Mouse (Mus musculus): ENCODE results near the gene Lats2. TPM values are rescaled to one million over a fixed set of nuclear protein-coding genes. Genes with fewer than 3 reads are reported as not detected.
"Not testable (repeated sequence)": the region's sequence is repeated elsewhere in the genome, so short reads cannot be mapped to it uniquely, and the experiment has no call there.

Lats2 gene
- polyA plus RNA-seq, 1 experiment from 2014 or later: 8.0 TPM

GRCm38 (mm10) chr14:57756094-57756493 is 2.1 kb downstream of the Lats2 start:
- ATAC-seq (replicated peaks): no peak
- no peaks in the 10 kb centered on the region for H3K27me3 ChIP-seq
- H3K4me2 ChIP-seq (replicated peaks): no peak overlapping the region
- no peaks in the 10 kb centered on the region for H3K36me3 ChIP-seq
- no peak overlapping the region for H3K27ac ChIP-seq (replicated peaks)
- H3K4me1 ChIP-seq: peaks cover 9% of the 10 kb centered on the region
- 91% methylated on average over 4 of the region's 4 CpGs for WGBS
- no peaks in the 10 kb centered on the region for H3K9me3 ChIP-seq
- no peak overlapping the region for H3K9ac ChIP-seq (replicated peaks)
- no peak overlapping the region for H3K4me3 ChIP-seq

GRCm38 (mm10) chr14:57755661-57756060 is 2.5 kb downstream of the Lats2 start:
- peaks cover 5% of the 10 kb centered on the region for H3K4me1 ChIP-seq

GRCm38 (mm10) chr14:57753351-57753992 is 4.7 kb downstream of the Lats2 start:
- Histone ChIP-seq H3K36me3 (no peaks in the 10 kb centered on the region), H3K4me2 (replicated peaks) (no peak overlapping the region), H3K9ac (replicated peaks) (no peak overlapping the region), H3K4me3 (no peak overlapping the region), H3K27ac (replicated peaks) (no peak overlapping the region), H3K9me3 (no peaks in the 10 kb centered on the region), H3K27me3 (no peaks in the 10 kb centered on the region), H3K4me1 (no peaks in the 10 kb centered on the region)
- WGBS: 19% methylated on average over 9 of the region's 9 CpGs
- ATAC-seq (replicated peaks): no peak

More at GRCm38 (mm10) chr14:57755661-57756060, 2.5 kb downstream of the Lats2 start:
- no peak overlapping the region for H3K27ac ChIP-seq (replicated peaks)
- H3K4me3 ChIP-seq: no peak overlapping the region
- H3K9ac ChIP-seq (replicated peaks): no peak overlapping the region
- H3K36me3 ChIP-seq: no peaks in the 10 kb centered on the region
- H3K9me3 ChIP-seq: no peaks in the 10 kb centered on the region
- WGBS: 94% methylated on average over 2 of the region's 2 CpGs
- H3K27me3 ChIP-seq: no peaks in the 10 kb centered on the region
- H3K4me2 ChIP-seq (replicated peaks): no peak overlapping the region
- no peak for ATAC-seq (replicated peaks)

- H3K4me1 ChIP-seq; ATAC-seq (replicated peaks); H3K27ac ChIP-seq (replicated peaks); H3K36me3 ChIP-seq; H3K4me3 ChIP-seq; H3K4me2 ChIP-seq (replicated peaks); H3K9ac ChIP-seq (replicated peaks); H3K27me3 ChIP-seq; H3K9me3 ChIP-seq: not testable (repeated sequence)
Observed at GRCm38 (mm10) chr14:57751006-57751405, 7.2 kb downstream of the Lats2 start.

GRCm38 (mm10) chr14:57749501-57749900 is 8.7 kb downstream of the Lats2 start:
- WGBS: 68% methylated on average over 2 of the region's 2 CpGs
- Histone ChIP-seq H3K4me3 (no peak overlapping the region), H3K4me2 (replicated peaks) (no peak overlapping the region), H3K36me3 (no peaks in the 10 kb centered on the region), H3K27me3 (no peaks in the 10 kb centered on the region), H3K27ac (replicated peaks) (no peak overlapping the region), H3K9me3 (no peaks in the 10 kb centered on the region), H3K4me1 (peaks cover 16% of the 10 kb centered on the region), H3K9ac (replicated peaks) (no peak overlapping the region)
- no peak for ATAC-seq (replicated peaks)

GRCm38 (mm10) chr14:57746001-57746771 is 12.0 kb downstream of the Lats2 start, which contains the start of gene Gm49361:
Gm49361 (minus strand) TSS chr14:57746103.
- H3K4me3 ChIP-seq: peak within 1 kb of the TSS; percentile 68

GRCm38 (mm10) chr14:57745291-57745969 is 12.8 kb downstream of the Lats2 start:
- H3K36me3 ChIP-seq: no peaks in the 10 kb centered on the region
- H3K4me1 ChIP-seq: peaks cover 28% of the 10 kb centered on the region
- ATAC-seq (replicated peaks): peak; percentile 77
- WGBS: under 1% methylated on average over 96 of the region's 103 CpGs
- peak overlapping the region; percentile 62 for H3K9ac ChIP-seq (replicated peaks)
- H3K4me3 ChIP-seq: peak overlapping the region; percentile 68
- no peaks in the 10 kb centered on the region for H3K27me3 ChIP-seq
- peak overlapping the region; percentile 46 for H3K27ac ChIP-seq (replicated peaks)
- H3K4me2 ChIP-seq (replicated peaks): peak overlapping the region; percentile 93
- no peaks in the 10 kb centered on the region for H3K9me3 ChIP-seq

More at GRCm38 (mm10) chr14:57746001-57746771, 12.0 kb downstream of the Lats2 start, which contains the start of gene Gm49361:
- H3K4me2 ChIP-seq (replicated peaks): peak within 1 kb of the TSS; percentile 93
- peak; percentile 85 for ATAC-seq (replicated peaks)
- H3K27ac ChIP-seq (replicated peaks): peak within 1 kb of the TSS; percentile 46
- peaks cover 28% of the 10 kb centered on the region for H3K4me1 ChIP-seq
- H3K9ac ChIP-seq (replicated peaks): peak within 1 kb of the TSS; percentile 62
- no peaks in the 10 kb centered on the region for H3K27me3 ChIP-seq
- H3K9me3 ChIP-seq: no peaks in the 10 kb centered on the region
- no peaks in the 10 kb centered on the region for H3K36me3 ChIP-seq
- WGBS: under 1% methylated on average over 66 of the region's 68 CpGs

GRCm38 (mm10) chr14:57744547-57744946 is 13.6 kb downstream of the Lats2 start:
- WGBS: 1% methylated on average over 8 of the region's 8 CpGs
- no peak for ATAC-seq (replicated peaks)
- H3K27me3 ChIP-seq: no peaks in the 10 kb centered on the region
- H3K4me3 ChIP-seq: peak overlapping the region; percentile 68
- H3K36me3 ChIP-seq: no peaks in the 10 kb centered on the region
- peak overlapping the region; percentile 62; the same call in 1 of the 2 replicates for H3K9ac ChIP-seq (replicated peaks)
- H3K27ac ChIP-seq (replicated peaks): no peak overlapping the region
- H3K4me1 ChIP-seq: peaks cover 28% of the 10 kb centered on the region
- no peaks in the 10 kb centered on the region for H3K9me3 ChIP-seq
- H3K4me2 ChIP-seq (replicated peaks): peak overlapping the region; percentile 93

- WGBS: 84% methylated on average over 8 of the region's 8 CpGs
Observed at GRCm38 (mm10) chr14:57740651-57741050, 17.5 kb downstream of the Lats2 start.

GRCm38 (mm10) chr14:57737089-57737488 is 21.1 kb downstream of the Lats2 start:
- ATAC-seq (replicated peaks): no peak
- Histone ChIP-seq H3K4me2 (replicated peaks) (no peak overlapping the region), H3K36me3 (no peaks in the 10 kb centered on the region), H3K27ac (replicated peaks) (no peak overlapping the region), H3K9ac (replicated peaks) (no peak overlapping the region), H3K4me1 (peaks cover 11% of the 10 kb centered on the region; the same call in 1 of the 2 replicates), H3K27me3 (no peaks in the 10 kb centered on the region), H3K9me3 (no peaks in the 10 kb centered on the region), H3K4me3 (no peak overlapping the region)

More at GRCm38 (mm10) chr14:57740651-57741050, 17.5 kb downstream of the Lats2 start:
- H3K4me2 ChIP-seq (replicated peaks): no peak overlapping the region
- peaks cover 22% of the 10 kb centered on the region for H3K4me1 ChIP-seq
- no peak overlapping the region for H3K4me3 ChIP-seq
- no peaks in the 10 kb centered on the region for H3K27me3 ChIP-seq
- H3K27ac ChIP-seq (replicated peaks): no peak overlapping the region
- no peak overlapping the region for H3K9ac ChIP-seq (replicated peaks)
- no peak for ATAC-seq (replicated peaks)
- no peaks in the 10 kb centered on the region for H3K9me3 ChIP-seq
- H3K36me3 ChIP-seq: no peaks in the 10 kb centered on the region

GRCm38 (mm10) chr14:57736141-57736540 is 22.0 kb downstream of the Lats2 start:
- Histone ChIP-seq H3K27ac (replicated peaks) (no peak overlapping the region), H3K4me2 (replicated peaks) (no peak overlapping the region), H3K4me1 (peaks cover 14% of the 10 kb centered on the region), H3K27me3 (no peaks in the 10 kb centered on the region), H3K9me3 (no peaks in the 10 kb centered on the region), H3K9ac (replicated peaks) (no peak overlapping the region), H3K4me3 (no peak overlapping the region), H3K36me3 (no peaks in the 10 kb centered on the region)
- no peak for ATAC-seq (replicated peaks)
- WGBS: 67% methylated on average over 4 of the region's 4 CpGs
